Mouse (Mus musculus) heart, embryonic 12.5 days (tissue): ENCODE data around the gene Tex2. TPM values are rescaled to one million over a fixed set of nuclear protein-coding genes. Genes with fewer than 3 reads are reported as not detected.

Experiments used
- ATAC-seq: fragments of 200-750 bp; cut with Nextera tagmentation; 2 replicates; pipeline ENCODE4 v1.8.0; 2017; ENCODE audit warnings: moderate TSS enrichment, moderate library complexity; ENCODE audit not compliant: insufficient number of reproducible peaks, low FRiP score
- H3K27ac ChIP-seq: fragments of 300-500 bp; sonication (generic); 2 replicates; pipeline ENCODE4 v1.5.1; 2016; ENCODE audit warnings: mild to moderate bottlenecking, moderate library complexity; ENCODE audit not compliant: poor library complexity, severe bottlenecking
- H3K27me3 ChIP-seq: fragments of 300-500 bp; sonication (generic); replicated peaks from 2 replicates; pipeline ENCODE4 v1.6.1; 2016; ENCODE audit warnings: mild to moderate bottlenecking, moderate library complexity
- H3K36me3 ChIP-seq: fragments of 300-500 bp; sonication (generic); 2 replicates; pipeline ENCODE4 v1.6.1; 2016; ENCODE audit warnings: mild to moderate bottlenecking, moderate library complexity
- H3K4me1 ChIP-seq: fragments of 300-500 bp; sonication (generic); replicated peaks from 2 replicates; pipeline ENCODE4 v1.6.1; 2016; ENCODE audit warnings: mild to moderate bottlenecking
- H3K4me2 ChIP-seq: fragments of 300-500 bp; sonication (generic); 2 replicates; pipeline ENCODE4 v1.6.1; 2016; ENCODE audit warnings: mild to moderate bottlenecking, moderate library complexity
- H3K4me3 ChIP-seq: fragments of 300-500 bp; sonication (generic); 2 replicates; pipeline ENCODE4 v1.5.1; 2016; ENCODE audit warnings: mild to moderate bottlenecking
- H3K9ac ChIP-seq: fragments of 300-500 bp; sonication (generic); 2 replicates; pipeline ENCODE4 v1.6.1; 2016; ENCODE audit warnings: mild to moderate bottlenecking, moderate library complexity
- H3K9me3 ChIP-seq: fragments of 300-500 bp; sonication (generic); replicated peaks from 2 replicates; pipeline ENCODE4 v1.6.1; 2016; ENCODE audit warnings: mild to moderate bottlenecking, moderate library complexity
- WGBS: fragments of 180-500 bp; shearing (Covaris S2); methylation state at CpG from one replicate; pipeline ENCODE4 v1.1.7; 2016; 5-methylcytosine and 5-hydroxymethylcytosine counted together
- polyA plus RNA-seq: library from polyadenylated mRNA; unstranded; fragments of >200 nt; fragmentation: Nextera tagmentation; extraction: Ambion mirVana; gene quantifications from 2 replicates; pipeline ENCODE4 v1.2.1, GENCODE M21; 2016

Gene Tex2
- polyA plus RNA-seq, 1 experiment from 2014 or later, result 19.8 TPM

- H3K4me1 ChIP-seq, result peaks cover 51% of the 10 kb centered on the region
Observed at GRCm38 (mm10) chr11:106617821-106618580, 4.8 kb upstream of the Tex2 start.

GRCm38 (mm10) chr11:106615561-106615960 is 2.3 kb upstream of the Tex2 start:
- ATAC-seq, result no peak
- Histone ChIP-seq H3K4me1 (peaks cover 40% of the 10 kb centered on the region), H3K27ac (no peak overlapping the region), H3K27me3 (no peaks in the 10 kb centered on the region), H3K9ac (no peak overlapping the region), H3K36me3 (no peaks in the 10 kb centered on the region), H3K4me3 (no peak overlapping the region), H3K9me3 (no peaks in the 10 kb centered on the region), H3K4me2 (no peak overlapping the region)
- WGBS, result 69% methylated on average over 4 of the region's 4 CpGs

More at GRCm38 (mm10) chr11:106617821-106618580, 4.8 kb upstream of the Tex2 start:
- Histone ChIP-seq H3K27ac (no peak overlapping the region), H3K36me3 (no peaks in the 10 kb centered on the region), H3K27me3 (no peaks in the 10 kb centered on the region), H3K9ac (no peak overlapping the region), H3K4me3 (no peak overlapping the region), H3K4me2 (no peak overlapping the region), H3K9me3 (no peaks in the 10 kb centered on the region)
- 75% methylated on average over 13 of the region's 13 CpGs for WGBS
- no peak for ATAC-seq

DNA sequence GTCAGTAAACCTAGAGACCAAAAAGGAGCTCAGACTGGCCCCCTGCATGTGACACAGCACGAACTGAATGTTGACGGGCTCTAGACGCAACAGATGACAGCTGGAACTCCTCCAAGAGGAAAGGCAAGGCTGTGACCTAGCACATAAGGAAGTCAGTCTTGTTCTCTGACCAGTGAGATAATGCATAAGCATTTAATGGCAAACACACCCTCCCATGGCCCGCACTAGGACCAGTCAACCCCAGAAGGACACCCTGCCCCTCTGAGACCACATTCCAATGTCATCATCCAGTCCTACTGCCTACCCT is 1.1 kb upstream of the Tex2 start:
- H3K4me2 ChIP-seq, result no peak overlapping the region
- H3K9me3 ChIP-seq, result no peaks in the 10 kb centered on the region
- H3K27me3 ChIP-seq, result no peaks in the 10 kb centered on the region
- no peak for ATAC-seq
- peak overlapping the region; percentile 30 for H3K27ac ChIP-seq
- H3K9ac ChIP-seq, result no peak overlapping the region
- WGBS, result 25% methylated on average over 4 of the region's 4 CpGs
- H3K36me3 ChIP-seq, result no peaks in the 10 kb centered on the region
- peaks cover 36% of the 10 kb centered on the region for H3K4me1 ChIP-seq
- H3K4me3 ChIP-seq, result no peak overlapping the region

DNA sequence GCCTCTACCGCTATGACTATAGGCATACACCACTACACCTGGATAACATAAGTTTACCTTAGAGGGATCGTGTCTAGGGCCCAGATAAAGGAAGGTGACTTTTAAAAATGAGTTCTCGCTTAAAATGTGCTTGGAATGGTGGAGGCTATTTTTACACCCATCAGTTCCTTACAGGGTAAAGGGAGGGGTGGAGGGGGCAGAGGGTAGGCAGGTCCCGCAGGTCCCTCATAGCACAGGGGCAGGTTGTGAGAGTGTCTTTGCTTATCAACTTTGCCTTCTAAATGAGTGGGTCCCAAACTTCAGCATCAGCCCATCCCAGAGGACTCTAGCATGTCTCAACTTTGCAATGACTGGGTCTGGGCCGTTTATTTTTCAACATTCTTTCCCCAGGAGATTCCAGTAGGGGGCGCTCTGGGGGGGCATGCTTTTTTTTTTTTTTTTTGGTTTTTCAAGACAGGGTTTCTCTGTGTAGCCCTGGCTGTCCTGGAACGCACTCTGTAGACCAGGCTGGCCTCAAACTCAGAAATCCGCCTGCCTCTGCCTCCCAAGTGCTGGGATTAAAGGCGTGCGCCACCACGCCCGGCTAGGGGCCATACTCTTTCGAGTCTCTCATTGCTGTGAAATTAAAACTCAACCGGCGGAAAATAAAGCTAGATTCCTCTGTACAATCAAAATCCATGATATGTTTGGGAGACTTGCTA is 565 bp upstream of the Tex2 start:
- H3K4me2 ChIP-seq, result peak overlapping the region; percentile 75
- WGBS, result 53% methylated on average over 15 of the region's 15 CpGs
- H3K36me3 ChIP-seq, result no peaks in the 10 kb centered on the region
- no peaks in the 10 kb centered on the region for H3K27me3 ChIP-seq
- peak overlapping the region; percentile 83 for H3K4me3 ChIP-seq
- peaks cover 38% of the 10 kb centered on the region for H3K4me1 ChIP-seq
- H3K9me3 ChIP-seq, result no peaks in the 10 kb centered on the region
- peak overlapping the region; percentile 71 for H3K9ac ChIP-seq
- ATAC-seq, result no peak
- H3K27ac ChIP-seq, result peak overlapping the region; percentile 83

GRCm38 (mm10) chr11:106612209-106612960 is 838 bp downstream of the Tex2 start:
- Histone ChIP-seq H3K9ac (peak overlapping the region; percentile 91), H3K36me3 (no peaks in the 10 kb centered on the region), H3K27ac (peak overlapping the region; percentile 83), H3K4me3 (peak overlapping the region; percentile 83), H3K9me3 (no peaks in the 10 kb centered on the region), H3K4me2 (peak overlapping the region; percentile 75), H3K4me1 (peaks cover 40% of the 10 kb centered on the region), H3K27me3 (no peaks in the 10 kb centered on the region)
- ATAC-seq, result peak; percentile 66
- WGBS, result under 1% methylated on average over 67 of the region's 67 CpGs

DNA sequence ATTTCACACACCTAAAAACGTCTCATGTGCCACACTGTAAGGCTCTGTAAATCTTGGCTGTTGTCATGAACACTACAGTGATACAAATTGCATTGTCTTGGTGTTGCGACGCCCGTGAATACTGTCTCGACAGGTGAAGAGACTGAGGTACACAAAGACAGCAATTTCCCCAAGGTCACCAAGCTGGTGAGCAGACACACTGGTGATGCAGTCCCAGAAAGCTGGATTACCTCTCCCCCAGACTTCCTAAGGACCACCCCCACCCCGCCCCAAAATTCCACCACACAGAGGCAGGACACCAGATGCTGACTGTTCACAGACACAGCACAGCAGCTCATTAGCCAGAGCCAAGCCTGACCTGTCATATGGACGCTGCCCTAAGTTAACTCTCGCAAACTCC is 3.5 kb downstream of the Tex2 start:
- Histone ChIP-seq H3K36me3 (peaks cover 1% of the 10 kb centered on the region), H3K27me3 (no peaks in the 10 kb centered on the region), H3K9ac (no peak overlapping the region), H3K4me3 (no peak overlapping the region), H3K4me1 (peaks cover 42% of the 10 kb centered on the region), H3K9me3 (no peaks in the 10 kb centered on the region), H3K27ac (no peak overlapping the region; the same call in 1 of the 2 replicates), H3K4me2 (peak overlapping the region; percentile 17; the same call in 1 of the 2 replicates)
- no peak for ATAC-seq
- WGBS, result 64% methylated on average over 8 of the region's 8 CpGs

DNA sequence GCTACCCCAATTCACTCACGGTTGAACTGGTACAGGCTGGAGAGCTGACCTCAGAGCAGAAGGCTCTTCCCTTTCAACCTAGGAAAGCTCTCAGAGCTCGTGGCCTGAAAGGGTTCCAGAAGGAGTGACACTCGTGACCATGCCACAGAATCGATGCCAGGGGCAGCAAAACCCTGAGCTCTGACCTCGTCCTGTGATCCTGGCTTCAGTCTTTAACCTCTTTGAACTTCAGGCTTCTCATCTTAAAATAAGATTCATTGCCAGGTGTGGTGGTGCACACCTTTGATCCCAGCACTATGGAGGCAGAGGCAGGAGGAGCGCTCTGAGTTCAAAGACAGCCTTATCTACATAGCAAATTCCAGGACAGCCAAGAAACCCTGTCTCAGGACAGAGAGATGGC is 5.9 kb downstream of the Tex2 start:
- peaks cover 39% of the 10 kb centered on the region for H3K4me1 ChIP-seq
- WGBS, result 72% methylated on average over 6 of the region's 6 CpGs
- no peaks in the 10 kb centered on the region for H3K9me3 ChIP-seq
- ATAC-seq, result no peak
- no peak overlapping the region for H3K9ac ChIP-seq
- no peak overlapping the region for H3K27ac ChIP-seq
- no peak overlapping the region for H3K4me2 ChIP-seq
- no peak overlapping the region for H3K4me3 ChIP-seq
- H3K27me3 ChIP-seq, result no peaks in the 10 kb centered on the region
- H3K36me3 ChIP-seq, result peaks cover 6% of the 10 kb centered on the region

DNA sequence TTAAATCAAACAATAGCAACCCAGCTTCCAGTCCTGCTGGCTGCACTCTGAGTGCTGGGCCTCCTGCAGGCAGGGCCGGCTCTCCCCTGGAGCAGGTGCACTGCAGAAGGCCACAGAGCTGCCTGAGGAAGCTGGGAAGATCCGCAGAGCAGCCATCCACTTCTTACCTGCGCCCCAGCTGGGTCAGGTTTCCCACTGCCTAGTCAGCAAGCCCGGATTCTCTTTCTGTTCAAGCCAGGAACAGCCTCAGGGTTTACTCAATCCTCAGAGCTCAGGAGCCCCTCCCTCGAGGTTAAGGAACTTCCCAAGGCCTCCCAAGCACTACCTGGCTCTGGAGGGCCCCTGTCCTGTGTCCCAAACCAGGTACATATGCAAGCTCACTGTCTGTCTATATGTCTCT is 7.2 kb downstream of the Tex2 start:
- WGBS, result 58% methylated on average over 5 of the region's 5 CpGs
- Histone ChIP-seq H3K4me1 (peaks cover 40% of the 10 kb centered on the region), H3K27me3 (no peaks in the 10 kb centered on the region), H3K4me3 (no peak overlapping the region), H3K36me3 (peaks cover 6% of the 10 kb centered on the region), H3K9me3 (no peaks in the 10 kb centered on the region), H3K4me2 (no peak overlapping the region), H3K27ac (no peak overlapping the region), H3K9ac (no peak overlapping the region)
- no peak for ATAC-seq

GRCm38 (mm10) chr11:106603230-106603629 is 10.0 kb downstream of the Tex2 start:
- peaks cover 6% of the 10 kb centered on the region for H3K36me3 ChIP-seq
- WGBS, result 91% methylated on average over 11 of the region's 11 CpGs
- H3K4me2 ChIP-seq, result no peak overlapping the region

GRCm38 (mm10) chr11:106600124-106600523 is 13.1 kb downstream of the Tex2 start:
- H3K36me3 ChIP-seq, result peaks cover 6% of the 10 kb centered on the region
- ATAC-seq, result no peak
- 78% methylated on average over 5 of the region's 5 CpGs for WGBS
- H3K9me3 ChIP-seq, result no peaks in the 10 kb centered on the region
- H3K27me3 ChIP-seq, result no peaks in the 10 kb centered on the region
- no peak overlapping the region for H3K4me3 ChIP-seq
- peaks cover 50% of the 10 kb centered on the region for H3K4me1 ChIP-seq
- H3K4me2 ChIP-seq, result no peak overlapping the region
- H3K9ac ChIP-seq, result no peak overlapping the region
- no peak overlapping the region for H3K27ac ChIP-seq

More at GRCm38 (mm10) chr11:106603230-106603629, 10.0 kb downstream of the Tex2 start:
- Histone ChIP-seq H3K4me3 (no peak overlapping the region), H3K9me3 (no peaks in the 10 kb centered on the region), H3K27ac (no peak overlapping the region), H3K27me3 (no peaks in the 10 kb centered on the region), H3K9ac (no peak overlapping the region), H3K4me1 (peaks cover 37% of the 10 kb centered on the region)
- no peak for ATAC-seq

GRCm38 (mm10) chr11:106599345-106599744 is 13.9 kb downstream of the Tex2 start:
- Histone ChIP-seq H3K9ac (no peak overlapping the region), H3K36me3 (peaks cover 4% of the 10 kb centered on the region), H3K4me1 (peaks cover 50% of the 10 kb centered on the region), H3K27me3 (no peaks in the 10 kb centered on the region), H3K27ac (no peak overlapping the region), H3K4me3 (no peak overlapping the region), H3K9me3 (no peaks in the 10 kb centered on the region), H3K4me2 (no peak overlapping the region)
- 74% methylated on average over 7 of the region's 7 CpGs for WGBS
- ATAC-seq, result no peak
